Mouse (Mus musculus) right cerebral cortex, postnatal 25 days (tissue): ENCODE measurements around the gene Ifne.
"Not testable (repeated sequence)": the region's sequence is repeated elsewhere in the genome, so short reads cannot be mapped to it uniquely, and the experiment has no call there.

Source experiments
- DNase-seq: peaks from one replicate; pipeline ENCODE4 v3.0.0; 2022

Ifne gene

DNA sequence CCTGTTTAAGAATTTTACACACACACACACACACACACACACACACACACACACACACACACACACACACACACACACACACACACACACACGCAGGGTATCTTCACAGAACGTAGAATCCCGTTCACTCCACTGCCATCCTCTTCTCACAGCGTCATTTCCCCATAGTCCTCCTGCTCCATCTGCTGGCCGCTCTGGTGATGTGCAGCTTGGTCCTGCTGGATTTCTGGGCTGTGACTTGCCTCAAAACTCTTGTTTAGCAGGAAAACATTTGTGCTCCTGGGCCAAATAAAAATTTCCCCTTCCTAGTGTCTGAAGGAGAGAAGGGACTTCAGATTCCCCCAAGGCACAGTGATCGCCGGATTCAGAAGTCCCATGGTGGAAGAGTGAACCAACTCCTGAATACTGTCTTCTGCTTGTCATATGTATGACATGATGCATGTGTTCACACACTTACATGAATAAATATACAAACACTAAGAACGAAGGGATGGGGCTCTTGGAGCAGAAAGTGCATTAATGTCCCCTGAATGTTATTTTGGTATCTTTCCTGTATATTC, 12.6 kb downstream of the Ifne start:
- peak; percentile 71 for DNase-seq

GRCm38 (mm10) chr4:88865011-88865569, 14.9 kb downstream of the Ifne start:
- DNase-seq = no peak

GRCm38 (mm10) chr4:88864599-88864998, 15.4 kb downstream of the Ifne start:
- DNase-seq = no peak

- DNase-seq = no peak
Measured at GRCm38 (mm10) chr4:88863309-88863708, 16.7 kb downstream of the Ifne start.

- no peak for DNase-seq
Measured at GRCm38 (mm10) chr4:88859214-88859613, 20.8 kb downstream of the Ifne start.

DNA sequence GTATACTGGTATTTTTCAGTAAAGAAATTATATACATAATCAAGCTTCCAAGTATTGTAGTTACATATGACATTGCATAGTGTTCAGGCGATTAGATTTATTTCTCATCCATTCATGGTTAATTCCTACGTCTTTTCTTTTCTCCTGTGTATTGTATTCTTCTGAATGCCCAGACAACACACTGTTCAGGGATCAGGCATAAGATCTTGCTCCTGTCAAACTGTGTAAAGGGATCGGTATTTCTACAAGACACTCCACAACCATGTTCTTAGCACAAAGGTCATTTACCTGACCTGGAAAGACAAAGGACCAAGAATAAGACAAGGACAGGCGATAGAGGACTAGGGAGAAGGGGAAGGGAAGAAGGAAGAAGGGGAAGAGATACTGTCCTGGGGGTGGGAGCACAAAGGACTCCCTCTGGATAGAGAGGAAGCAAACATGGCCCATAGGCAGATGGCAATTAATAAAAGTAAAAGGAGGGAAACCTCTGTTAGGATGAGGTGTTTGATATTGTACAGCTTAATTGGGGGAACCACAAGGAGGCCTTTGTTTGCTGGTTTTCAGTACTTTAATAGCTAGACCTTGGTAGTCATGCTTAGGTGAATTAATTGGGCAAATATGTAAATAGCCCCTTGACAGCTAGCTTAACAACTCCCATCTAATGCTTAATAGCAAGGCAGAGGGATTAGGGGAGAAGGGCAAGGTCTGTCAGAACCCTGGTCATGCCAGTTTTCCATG, 28.8 kb downstream of the Ifne start:
- DNase-seq = no peak

- DNase-seq = no peak
Measured at GRCm38 (mm10) chr4:88849698-88850097, 30.3 kb downstream of the Ifne start, which contains the start of gene Ifna1. Ifna1 (plus strand) TSS chr4:88850087.

GRCm38 (mm10) chr4:88845334-88845733, 34.7 kb downstream of the Ifne start:
- DNase-seq = no peak

GRCm38 (mm10) chr4:88841438-88841911, 38.5 kb downstream of the Ifne start, which contains the start of gene Ifna4:
Ifna4 (plus strand) TSS chr4:88841861.
- no peak for DNase-seq

- no peak for DNase-seq
Measured at GRCm38 (mm10) chr4:88840058-88840457, 39.9 kb downstream of the Ifne start.

GRCm38 (mm10) chr4:88838828-88839227, 41.2 kb downstream of the Ifne start:
- no peak for DNase-seq

DNA sequence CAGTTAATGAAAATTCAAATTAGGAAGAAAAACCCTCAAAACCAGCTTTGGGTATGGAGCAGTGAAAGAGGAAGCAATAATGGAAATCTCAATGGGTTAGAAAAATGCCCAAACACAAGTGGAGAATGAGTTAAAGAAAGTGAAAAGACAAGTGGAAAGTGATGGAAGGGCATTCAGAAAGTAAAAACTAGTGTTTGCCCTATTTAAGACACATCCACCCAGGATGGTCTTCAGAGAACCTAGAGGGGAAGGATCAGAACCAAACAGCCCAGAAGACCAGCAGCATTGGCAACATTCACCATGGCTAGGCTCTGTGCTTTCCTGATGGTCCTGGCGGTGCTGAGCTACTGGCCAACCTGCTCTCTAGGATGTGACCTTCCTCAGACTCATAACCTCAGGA, 44.8 kb downstream of the Ifne start, which contains the start of gene Ifna5:
Gene Ifna5 (plus strand): TSS at position 301 of the 400 bp plus-strand sequence.
- DNase-seq = not testable (repeated sequence)

DNA sequence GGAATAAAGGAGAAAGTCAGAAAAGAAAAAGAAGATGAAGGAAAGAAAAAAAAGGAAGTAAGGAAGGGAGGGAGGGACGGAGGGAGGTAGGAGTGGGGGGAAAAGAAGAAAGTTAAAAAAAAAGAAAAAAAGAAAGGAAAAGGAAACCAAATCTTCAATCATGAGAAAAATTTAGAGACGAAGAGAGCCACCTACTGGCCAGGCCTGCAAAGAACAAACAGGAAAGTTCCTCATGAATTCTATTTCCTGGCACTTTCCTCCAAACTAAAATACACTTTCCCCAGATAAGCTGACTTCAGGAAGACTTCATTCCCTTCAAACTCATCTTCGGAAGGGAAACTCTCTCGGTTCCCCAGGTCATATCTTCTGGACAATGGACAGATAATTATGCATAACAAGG, 49.5 kb downstream of the Ifne start:
- peak; percentile 19 for DNase-seq
